Mouse (Mus musculus): ENCODE results near the gene Vmn2r63. TPM values are rescaled to one million over a fixed set of nuclear protein-coding genes. Genes with fewer than 3 reads are reported as not detected.
"Not testable (repeated sequence)": the region's sequence is repeated elsewhere in the genome, so short reads cannot be mapped to it uniquely, and the experiment has no call there.

Gene Vmn2r63
- not detected in 2 replicates for total RNA-seq (2012; rRNA removed)
- polyA plus RNA-seq (2012; ENCODE audit: insufficient read depth in 1 of 2, insufficient read length in 2 of 2, low read depth in 1 of 2, low replicate concordance in 2 of 2, missing spikeins in 1 of 2), result under 1 TPM in 1 of 2 experiments, not detected in 1; 0.08 TPM

GRCm38 (mm10) chr7:42933722-42934121 lies at the start of gene Vmn2r63:
Gene Vmn2r63, minus strand, starts transcription at chr7:42933822.
- H3K4me1 ChIP-seq (ENCODE audit: control insufficient read depth in 1 of 2, insufficient read depth in 2 of 2, low read length in 2 of 2); DNase-seq (ENCODE audit: low read depth, low spot score); H3K27me3 ChIP-seq (ENCODE audit: control insufficient read depth in 1 of 2, insufficient read depth in 2 of 2, low read length in 2 of 2); H3K9ac ChIP-seq (ENCODE audit: control insufficient read depth, low read depth, low read length, poor library complexity, severe bottlenecking); H3K4me3 ChIP-seq (ENCODE audit: control insufficient read depth in 1 of 2, insufficient read depth in 1 of 2, low read depth in 2 of 2, low read length in 2 of 2); H3K27ac ChIP-seq (ENCODE audit: control insufficient read depth, low read depth, low read length); H3K9me3 ChIP-seq (replicated peaks; ENCODE audit: insufficient read depth, low read length); H3K79me2 ChIP-seq (ENCODE audit: control insufficient read depth, insufficient read depth, low read length, poor library complexity); H3K36me3 ChIP-seq (ENCODE audit: control insufficient read depth in 1 of 2, insufficient read depth in 2 of 2, low read length in 2 of 2): not testable (repeated sequence)

GRCm38 (mm10) chr7:42980739-42981138 lies 47.1 kb upstream of the Vmn2r63 start:
- DNase-seq (ENCODE audit: low read depth, low spot score), result peak; percentile 78
- Histone ChIP-seq H3K27me3 (ENCODE audit: control insufficient read depth in 1 of 2, insufficient read depth in 2 of 2, low read length in 2 of 2) (no peaks in the 10 kb centered on the region), H3K9ac (ENCODE audit: control insufficient read depth, low read depth, low read length, poor library complexity, severe bottlenecking) (peak overlapping the region; percentile 71), H3K79me2 (ENCODE audit: control insufficient read depth, insufficient read depth, low read length, poor library complexity) (no peaks in the 10 kb centered on the region), H3K4me1 (ENCODE audit: control insufficient read depth in 1 of 2, insufficient read depth in 2 of 2, low read length in 2 of 2) (no peaks in the 10 kb centered on the region), H3K27ac (ENCODE audit: control insufficient read depth, low read depth, low read length) (peak overlapping the region; percentile 100), H3K36me3 (ENCODE audit: control insufficient read depth in 1 of 2, insufficient read depth in 2 of 2, low read length in 2 of 2) (peaks cover 0 to 2% of the 10 kb centered on the region in 2 experiments; a peak in 1 of 4 replicates), H3K4me3 (ENCODE audit: control insufficient read depth in 1 of 2, insufficient read depth in 1 of 2, low read depth in 2 of 2, low read length in 2 of 2) (peak overlapping the region; percentile 75 to 76), H3K9me3 (replicated peaks; ENCODE audit: insufficient read depth, low read length) (no peaks in the 10 kb centered on the region)
- TF ChIP-seq GATA1 (IDR thresholded peaks at IDR 0.05; ENCODE audit: low read depth, low read length), result no peak
- TF ChIP-seq KAT2A (conservative IDR thresholded peaks at IDR 0.05; ENCODE audit: low read depth, low read length), result no peak
- no peak for TF ChIP-seq ZC3H11A (IDR thresholded peaks at IDR 0.05; ENCODE audit: low read depth, low read length)
- TF ChIP-seq POLR2A (IDR thresholded peaks at IDR 0.05; ENCODE audit: control insufficient read depth in 1 of 2, insufficient read depth in 1 of 2, low read depth in 1 of 2, low read length in 2 of 2, poor library complexity in 1 of 2), result peak in 1 of 2 experiments; percentile 61; a peak in 2 of 4 replicates
- peak; percentile 56; the same call in 1 of the 2 replicates for TF ChIP-seq HCFC1 (IDR thresholded peaks at IDR 0.05; ENCODE audit: low read depth, low read length)
- no peak; the same call in none of the 2 replicates for TF ChIP-seq MXI1 (IDR thresholded peaks at IDR 0.05; ENCODE audit: low read depth, low read length)
- TF ChIP-seq MAX (IDR thresholded peaks at IDR 0.05; ENCODE audit: low read length), result 0 out of 2 replicates have a peak, but pooled peaks have one; percentile 54
- TF ChIP-seq ETS1 (IDR thresholded peaks at IDR 0.05; ENCODE audit: low read depth, low read length), result no peak
- TF ChIP-seq GABPA (IDR thresholded peaks at IDR 0.05; ENCODE audit: low read depth, low read length), result no peak
- no peak for TF ChIP-seq MYB (IDR thresholded peaks at IDR 0.05; ENCODE audit: low read depth, low read length)
- peak; percentile 84 for TF ChIP-seq ZMIZ1 (IDR thresholded peaks at IDR 0.05; ENCODE audit: low read depth, low read length)
- TF ChIP-seq ELF1 (IDR thresholded peaks at IDR 0.05; ENCODE audit: low read depth, low read length), result no peak
- no peak for TF ChIP-seq UBTF (IDR thresholded peaks at IDR 0.05; ENCODE audit: borderline replicate concordance, insufficient read depth, low read depth, low read length)
- no peak for TF ChIP-seq MAFK (IDR thresholded peaks at IDR 0.05; ENCODE audit: borderline replicate concordance, low read depth, low read length)
- TF ChIP-seq USF1 (IDR thresholded peaks at IDR 0.05; ENCODE audit: low read depth, low read length), result no peak
- no peak for TF ChIP-seq E2F4 (IDR thresholded peaks at IDR 0.05; ENCODE audit: borderline replicate concordance, low read depth, low read length)
- TF ChIP-seq TCF12 (IDR thresholded peaks at IDR 0.05; ENCODE audit: low read depth, low read length), result peak; percentile 22; the same call in 1 of the 2 replicates
- TF ChIP-seq ZNF384 (IDR thresholded peaks at IDR 0.05; ENCODE audit: low read depth, low read length), result no peak
- TF ChIP-seq MAZ (IDR thresholded peaks at IDR 0.05; ENCODE audit: low read depth, low read length), result no peak
- no peak for TF ChIP-seq POLR2AphosphoS5 (IDR thresholded peaks at IDR 0.05; ENCODE audit: borderline replicate concordance, low read depth, low read length)
- 0 out of 2 replicates have a peak, but pooled peaks have one; percentile 46 for TF ChIP-seq MYC (IDR thresholded peaks at IDR 0.05; ENCODE audit: low read depth, low read length)
- no peak for TF ChIP-seq EP300 (IDR thresholded peaks at IDR 0.05; ENCODE audit: low read depth in 1 of 2, low read length in 2 of 2)
- no peak for TF ChIP-seq USF2 (IDR thresholded peaks at IDR 0.05; ENCODE audit: borderline replicate concordance in 1 of 2, insufficient read depth in 1 of 2, low read depth in 1 of 2, low read length in 2 of 2)
- TF ChIP-seq NRF1 (IDR thresholded peaks at IDR 0.05; ENCODE audit: insufficient read depth, low read depth, low read length, poor library complexity, severe bottlenecking), result peak; percentile 68
- TF ChIP-seq SIN3A (IDR thresholded peaks at IDR 0.05; ENCODE audit: low read length), result peak; percentile 41; the same call in 1 of the 2 replicates
- no peak for TF ChIP-seq SMC3 (IDR thresholded peaks at IDR 0.05; ENCODE audit: low read depth, low read length)
- TF ChIP-seq RAD21 (IDR thresholded peaks at IDR 0.05; ENCODE audit: low read depth, low read length), result no peak
- TF ChIP-seq RCOR1 (IDR thresholded peaks at IDR 0.05; ENCODE audit: low read depth, low read length), result no peak
- peak; percentile 92 for TF ChIP-seq TBP (IDR thresholded peaks at IDR 0.05; ENCODE audit: low read depth, low read length)
- TF ChIP-seq ZKSCAN1 (IDR thresholded peaks at IDR 0.05; ENCODE audit: low read depth, low read length), result no peak
- no peak for TF ChIP-seq CHD2 (IDR thresholded peaks at IDR 0.05; ENCODE audit: low read length)
